Mouse (Mus musculus): ENCODE data around the gene Igsf6. TPM values are rescaled to one million over a fixed set of nuclear protein-coding genes. Genes with fewer than 3 reads are reported as not detected.

The Igsf6 gene
- polyA plus RNA-seq, 1 experiment from 2014 or later = 1.3 TPM

DNA sequence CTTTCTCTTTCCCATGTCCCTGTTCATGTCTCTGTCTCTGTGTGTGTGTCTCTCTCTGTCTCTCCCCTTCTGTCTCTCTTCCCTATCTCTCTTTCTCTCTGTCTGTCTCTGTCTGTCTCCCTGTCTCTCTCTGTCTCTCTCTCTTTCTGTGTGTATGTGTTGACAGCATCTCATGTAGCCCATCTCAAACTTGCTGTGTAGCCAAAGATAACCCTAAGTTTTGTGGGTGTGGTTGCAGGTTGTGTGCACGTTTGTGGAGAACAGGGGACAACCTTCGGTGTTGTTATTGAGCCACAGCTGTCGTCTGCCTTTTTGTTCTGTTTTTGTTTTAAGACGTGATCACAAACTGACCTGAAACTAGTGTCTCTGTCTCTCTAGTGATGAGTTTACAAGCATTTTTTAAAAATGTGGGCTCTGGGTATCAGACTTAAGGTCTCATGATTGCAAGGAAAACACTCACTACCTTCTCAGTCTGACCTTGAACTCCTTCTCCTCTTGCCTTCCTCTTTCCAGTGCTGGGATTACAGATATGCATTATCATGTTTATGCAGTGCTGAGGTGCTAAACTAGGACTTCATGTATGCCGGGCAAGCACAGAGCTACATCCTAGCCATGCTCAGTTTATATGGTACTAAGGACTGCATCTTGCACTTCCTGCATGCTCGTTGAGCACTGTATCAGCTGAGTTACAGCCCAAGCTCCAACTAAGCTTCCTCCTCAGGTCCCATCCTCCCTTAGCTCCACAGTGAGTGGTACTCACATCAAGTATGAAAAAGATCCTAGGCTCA, 49.0 kb downstream of the Igsf6 start:
- Histone ChIP-seq H3K4me2 (replicated peaks) (no peak overlapping the region), H3K27me3 (peaks cover 7% of the 10 kb centered on the region), H3K9me3 (no peaks in the 10 kb centered on the region), H3K4me3 (no peak overlapping the region), H3K4me1 (peaks cover 12% of the 10 kb centered on the region), H3K9ac (no peak overlapping the region), H3K27ac (no peak overlapping the region; the same call in 1 of the 2 replicates), H3K36me3 (no peaks in the 10 kb centered on the region)
- WGBS = 63% methylated on average over 6 of the region's 6 CpGs
- no peak for ATAC-seq (ENCODE audit: low FRiP score, low read depth)

DNA sequence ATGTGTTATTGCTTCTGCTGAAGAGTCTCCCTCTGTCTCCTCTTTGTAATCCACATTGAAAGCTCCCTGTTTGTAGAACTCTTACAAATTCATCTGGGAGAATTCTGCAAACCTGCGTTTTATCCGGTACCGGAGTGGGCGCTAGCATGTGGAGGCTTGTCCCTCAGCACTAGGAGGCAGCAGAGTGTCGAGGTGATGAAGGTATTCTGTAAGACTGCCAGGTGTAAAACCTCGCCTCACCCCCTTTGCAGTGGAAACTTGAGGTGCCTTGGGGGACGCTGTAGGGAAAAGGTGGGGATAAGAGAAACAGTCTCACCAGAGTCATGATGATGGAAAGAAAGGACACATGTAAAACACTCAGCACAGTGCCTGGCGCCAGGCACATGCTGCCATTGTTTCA, 54.1 kb downstream of the Igsf6 start:
- Histone ChIP-seq H3K9me3 (no peaks in the 10 kb centered on the region), H3K9ac (no peak overlapping the region), H3K4me3 (no peak overlapping the region), H3K27me3 (no peaks in the 10 kb centered on the region), H3K4me2 (replicated peaks) (no peak overlapping the region), H3K4me1 (peaks cover 4% of the 10 kb centered on the region; the same call in 1 of the 2 replicates), H3K27ac (no peak overlapping the region), H3K36me3 (no peaks in the 10 kb centered on the region)
- no peak for ATAC-seq (ENCODE audit: low FRiP score, low read depth)
- WGBS = 39% methylated on average over 8 of the region's 8 CpGs

DNA sequence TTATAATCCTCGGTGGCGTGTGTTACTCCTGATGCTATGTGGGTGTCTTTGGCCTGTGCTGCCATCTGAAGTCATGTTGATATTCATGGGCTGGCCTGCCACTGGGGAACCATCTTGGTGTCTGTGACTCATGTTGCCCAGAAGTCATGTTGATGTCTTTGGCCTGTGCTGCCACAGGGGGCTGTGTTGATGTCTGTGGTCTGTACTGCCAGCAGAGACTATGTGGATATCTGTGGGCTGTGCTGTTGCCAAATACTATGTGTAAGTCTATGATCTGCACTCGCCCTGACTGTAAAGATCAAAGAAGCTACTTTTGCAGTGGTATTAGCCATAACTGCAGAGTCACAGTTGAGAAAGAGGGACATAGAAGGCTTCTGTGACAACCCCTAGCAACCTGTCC, 55.6 kb downstream of the Igsf6 start:
- 86% methylated on average over 3 of the region's 3 CpGs for WGBS
- Histone ChIP-seq H3K4me2 (replicated peaks) (no peak overlapping the region), H3K36me3 (no peaks in the 10 kb centered on the region), H3K4me3 (no peak overlapping the region), H3K4me1 (peaks cover 4% of the 10 kb centered on the region; the same call in 1 of the 2 replicates), H3K27me3 (no peaks in the 10 kb centered on the region), H3K9me3 (no peaks in the 10 kb centered on the region), H3K9ac (no peak overlapping the region), H3K27ac (no peak overlapping the region)
- ATAC-seq (ENCODE audit: low FRiP score, low read depth) = no peak

DNA sequence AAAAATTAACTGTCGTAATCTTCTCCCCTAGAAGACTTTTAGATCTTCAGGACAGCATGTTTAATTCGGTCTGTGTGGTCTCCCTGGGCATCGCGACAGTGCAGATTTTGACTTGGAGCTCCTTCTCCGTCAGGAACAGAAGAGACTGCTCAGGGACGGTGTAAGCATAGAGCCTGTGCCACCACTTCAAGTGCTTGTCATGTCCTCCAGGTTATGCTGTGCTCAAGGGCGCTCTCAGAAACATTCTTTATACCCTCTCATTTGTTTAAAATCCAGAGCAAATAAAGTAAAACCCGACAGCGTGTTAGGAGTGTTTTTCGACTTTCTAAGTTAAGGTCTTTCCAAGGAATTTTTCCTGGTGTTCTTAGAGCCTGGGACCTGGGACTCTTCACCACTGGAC, 59.9 kb downstream of the Igsf6 start:
- Histone ChIP-seq H3K36me3 (no peaks in the 10 kb centered on the region), H3K9ac (no peak overlapping the region), H3K4me1 (peaks cover 20% of the 10 kb centered on the region), H3K4me2 (replicated peaks) (no peak overlapping the region), H3K4me3 (no peak overlapping the region), H3K27ac (no peak overlapping the region), H3K9me3 (no peaks in the 10 kb centered on the region), H3K27me3 (no peaks in the 10 kb centered on the region)
- WGBS = 90% methylated on average over 10 of the region's 10 CpGs
- ATAC-seq (ENCODE audit: low FRiP score, low read depth) = no peak

Other genes with a start within 250 kb of the Igsf6 start
- 33.3 and 36.3 TPM in 2 replicates for gene Eef2k, start 231.7 kb downstream of the Igsf6 start, polyA plus RNA-seq (2015; fragmentation: Nextera tagmentation; extraction: Ambion mirVana)
- gene Polr3e, start 156.8 kb downstream of the Igsf6 start, polyA plus RNA-seq (2015; fragmentation: Nextera tagmentation; extraction: Ambion mirVana) = 40.0 and 41.9 TPM in 2 replicates
- gene Cdr2, start 92.3 kb downstream of the Igsf6 start, polyA plus RNA-seq (2015; fragmentation: Nextera tagmentation; extraction: Ambion mirVana) = 13.3 and 13.9 TPM in 2 replicates
- 0.25 TPM in 1 of 2 replicates, not detected in the other for gene Mfsd13b, start 92.1 kb downstream of the Igsf6 start, polyA plus RNA-seq (2015; fragmentation: Nextera tagmentation; extraction: Ambion mirVana)
- gene Mettl9, start 40.1 kb downstream of the Igsf6 start, polyA plus RNA-seq (2015; fragmentation: Nextera tagmentation; extraction: Ambion mirVana) = 243 and 247 TPM in 2 replicates
- 0.13 and 0.18 TPM in 2 replicates for gene Otoa, start 7.1 kb upstream of the Igsf6 start, polyA plus RNA-seq (2015; fragmentation: Nextera tagmentation; extraction: Ambion mirVana)

Measured in limb, embryonic 13.5 days (tissue).